Mouse (Mus musculus): ENCODE measurements around the gene Xrra1.

DNA sequence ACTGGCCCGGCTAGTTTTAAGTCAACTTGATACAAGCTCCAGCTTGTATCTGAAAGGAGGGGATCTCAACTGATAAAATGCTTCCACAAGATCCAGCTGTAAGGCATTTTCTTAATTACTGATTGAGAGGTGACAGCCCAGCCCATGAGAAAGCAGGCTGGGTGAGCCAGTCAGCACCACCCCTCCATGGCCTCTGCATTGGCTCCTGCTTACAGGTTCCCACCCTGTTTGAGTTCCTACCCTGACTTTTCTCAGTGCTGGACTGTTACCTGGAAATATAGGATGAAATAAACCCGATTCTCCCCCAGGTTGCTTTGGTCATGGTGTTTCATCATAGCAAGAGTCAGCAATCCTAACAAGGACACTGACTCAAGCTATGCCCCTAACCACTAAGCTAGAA lies 37.0 kb upstream of the Xrra1 start:
- TF ChIP-seq POLR2A (IDR thresholded peaks at IDR 0.05; ENCODE audit: borderline replicate concordance, insufficient read depth, low read length) (no peak), CTCF (IDR thresholded peaks at IDR 0.05; ENCODE audit: borderline replicate concordance, insufficient read depth, low read depth, low read length) (no peak)

Data from cerebellum, adult 2 months (tissue).